Mouse (Mus musculus) retina, adult 2 months (tissue): ENCODE data around the gene Hoxd9.

Experiments used
- DNase-seq: peaks from one replicate; pipeline ENCODE4 v3.0.0-alpha.2; 2012; ENCODE audit warnings: low read depth, low spot score

Hoxd9 gene

GRCm38 (mm10) chr2:74668370-74669229 is 28.9 kb upstream of the Hoxd9 start:
- no peak for DNase-seq

GRCm38 (mm10) chr2:74669230-74669578 is 28.3 kb upstream of the Hoxd9 start:
- no peak for DNase-seq

GRCm38 (mm10) chr2:74669650-74670235 is 27.8 kb upstream of the Hoxd9 start:
- DNase-seq = no peak

- no peak for DNase-seq
Observed at GRCm38 (mm10) chr2:74670632-74671188, 26.8 kb upstream of the Hoxd9 start.

- no peak for DNase-seq
Observed at GRCm38 (mm10) chr2:74671847-74672246, 25.7 kb upstream of the Hoxd9 start.

GRCm38 (mm10) chr2:74672481-74673362 is 24.8 kb upstream of the Hoxd9 start:
- DNase-seq = no peak

- no peak for DNase-seq
Observed at GRCm38 (mm10) chr2:74673835-74674425, 23.6 kb upstream of the Hoxd9 start.

GRCm38 (mm10) chr2:74674881-74675665 is 22.5 kb upstream of the Hoxd9 start, which contains the start of gene Hoxd12:
TSS of gene Hoxd12 (plus strand) at chr2:74675013.
- DNase-seq = no peak

- no peak for DNase-seq
Observed at GRCm38 (mm10) chr2:74675666-74676282, 21.8 kb upstream of the Hoxd9 start.

GRCm38 (mm10) chr2:74676376-74677052 is 21.0 kb upstream of the Hoxd9 start:
- no peak for DNase-seq

- no peak for DNase-seq
Observed at GRCm38 (mm10) chr2:74677106-74677505, 20.4 kb upstream of the Hoxd9 start.

- DNase-seq = no peak
Observed at GRCm38 (mm10) chr2:74678891-74679595, 18.5 kb upstream of the Hoxd9 start, which contains the start of gene Hoxd11. TSS of gene Hoxd11 (plus strand) at chr2:74679557.

GRCm38 (mm10) chr2:74679596-74679971 is 17.9 kb upstream of the Hoxd9 start:
- DNase-seq = no peak

GRCm38 (mm10) chr2:74679980-74680379 is 17.5 kb upstream of the Hoxd9 start:
- no peak for DNase-seq

- DNase-seq = no peak
Observed at GRCm38 (mm10) chr2:74680561-74681398, 16.7 kb upstream of the Hoxd9 start.

GRCm38 (mm10) chr2:74681594-74682531 is 15.7 kb upstream of the Hoxd9 start:
- no peak for DNase-seq

GRCm38 (mm10) chr2:74682796-74683195 is 14.7 kb upstream of the Hoxd9 start:
- DNase-seq = no peak
